Mouse (Mus musculus) G1E (cell line): ENCODE data around the gene Zfp503. TPM values are rescaled to one million over a fixed set of nuclear protein-coding genes. Genes with fewer than 3 reads are reported as not detected.

Source experiments
- ATAC-seq: 2 replicates; pipeline ENCODE4 v1.8.0; 2016; ENCODE audit warnings: mild to moderate bottlenecking; ENCODE audit not compliant: insufficient number of reproducible peaks, poor library complexity, low FRiP score, severe bottlenecking; ENCODE audit errors: extremely low read depth
- DNase-seq: peaks from one replicate; pipeline ENCODE4 v3.0.0; 2012; ENCODE audit warnings: low spot score
- H3K27me3 ChIP-seq: 2 replicates; pipeline ENCODE4 v1.6.1; 2012; ENCODE audit warnings: mild to moderate bottlenecking, low read length, inconsistent platforms; ENCODE audit not compliant: insufficient read depth
- H3K36me3 ChIP-seq: replicated peaks from 2 replicates; pipeline ENCODE3; 2012; ENCODE audit warnings: mild to moderate bottlenecking, inconsistent platforms
- H3K4me1 ChIP-seq: 2 replicates; pipeline ENCODE4 v1.6.1; 2012; ENCODE audit warnings: low read depth, low read length, inconsistent platforms, mixed read lengths; ENCODE audit not compliant: insufficient read depth
- H3K4me3 ChIP-seq: 2 replicates; pipeline ENCODE4 v1.5.1; 2012; ENCODE audit warnings: low read depth, mild to moderate bottlenecking, inconsistent platforms, low read length, moderate library complexity, mixed read lengths
- H3K9me3 ChIP-seq: replicated peaks from 2 replicates; pipeline ENCODE4 v1.6.1; 2012; ENCODE audit warnings: inconsistent platforms
- CTCF ChIP-seq: IDR thresholded peaks from 2 replicates; pipeline ENCODE4 v1.5.1; 2012; ENCODE audit warnings: low read depth, low read length, inconsistent platforms, mixed read lengths
- GATA1 ChIP-seq: IDR thresholded peaks from 2 replicates; pipeline ENCODE4 v1.6.1; 2012; ENCODE audit warnings: borderline replicate concordance, low read length, inconsistent platforms, mixed read lengths
- GATA2 ChIP-seq: IDR thresholded peaks from 2 replicates; pipeline ENCODE4 v1.6.1; 2012; ENCODE audit warnings: low read depth, low read length, inconsistent platforms, borderline replicate concordance
- POLR2AphosphoS5 ChIP-seq: IDR thresholded peaks from 2 replicates; pipeline ENCODE4 v1.6.1; 2012; ENCODE audit warnings: low read depth, low read length, inconsistent platforms; ENCODE audit not compliant: insufficient replicate concordance
- TAL1 ChIP-seq: conservative IDR thresholded peaks from 2 replicates; pipeline ENCODE4 v1.6.1; 2012; ENCODE audit warnings: low read depth, low read length, inconsistent platforms, mixed read lengths
- polyA plus RNA-seq: library from polyadenylated mRNA; stranded (reverse); fragments of >175 nt; gene quantifications from 2 replicates; pipeline ENCODE4 v1.2.3, GENCODE M21; 2012
- total RNA-seq, 2 experiments: library from RNA; stranded (forward) in 1 of 2; stranded (reverse) in 1 of 2; fragments of 200-1000 nt in 1 of 2; fragments of >200 nt in 1 of 2; fragmentation: Nextera tagmentation in 1 of 2; gene quantifications; 2 replicates each; pipeline ENCODE4 v1.2.3; 2014 to 2017

Zfp503 gene
- total and polyA plus RNA-seq, 3 experiments, result 0.01 TPM; not detected in 2

DNA sequence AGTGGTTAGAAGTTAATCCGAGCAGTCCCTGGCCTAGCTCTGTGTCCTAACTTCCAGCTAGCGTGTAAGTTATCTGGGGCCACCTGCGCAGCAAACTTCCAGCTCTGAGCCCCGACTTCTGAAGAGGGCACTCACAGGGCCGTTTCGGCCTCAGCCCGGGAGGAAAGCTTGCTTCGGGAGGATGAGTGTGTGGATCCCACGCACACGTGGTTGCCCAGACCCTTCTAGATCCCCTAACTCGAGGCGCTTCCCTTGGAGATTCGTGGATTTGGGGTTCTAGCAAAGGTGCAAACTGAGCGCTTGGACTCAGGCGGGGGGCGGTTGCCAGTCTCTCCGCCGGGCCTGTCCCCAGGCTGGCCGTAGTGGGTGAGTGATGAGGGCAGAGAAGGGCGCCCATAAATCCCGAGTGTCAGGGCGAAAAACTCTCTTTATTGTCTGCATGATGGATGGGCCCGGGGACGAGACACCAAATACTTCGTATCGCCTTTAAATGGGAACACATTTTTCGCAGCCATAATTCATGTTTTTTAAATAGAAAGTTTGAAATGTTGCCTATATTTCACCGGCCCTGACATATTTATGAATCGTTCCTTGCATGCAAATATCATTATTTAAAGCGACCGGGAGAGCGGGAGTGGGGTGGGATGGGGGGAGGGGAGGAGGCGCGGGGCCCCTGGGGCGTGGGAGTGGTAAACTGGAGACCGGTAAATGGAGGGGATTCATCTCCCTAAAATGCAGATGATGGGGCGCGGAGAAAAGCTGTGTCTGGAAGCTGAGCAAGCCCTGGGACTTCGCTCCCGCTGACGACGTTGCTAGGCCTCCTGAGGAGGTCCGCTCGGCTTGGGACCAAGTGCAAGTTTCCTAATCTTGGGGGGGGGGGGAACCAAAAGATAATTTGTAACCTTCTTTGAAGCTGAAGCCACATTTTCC, 4.9 kb upstream of the Zfp503 start:
- Histone ChIP-seq H3K36me3 (no peaks in the 10 kb centered on the region), H3K9me3 (peaks cover 3% of the 10 kb centered on the region), H3K4me3 (no peak overlapping the region), H3K27me3 (peaks cover 13% of the 10 kb centered on the region; the same call in 1 of the 2 replicates), H3K4me1 (no peaks in the 10 kb centered on the region)
- no peak for DNase-seq
- no peak for TF ChIP-seq POLR2AphosphoS5
- TF ChIP-seq GATA2, result no peak
- TF ChIP-seq TAL1, result no peak
- no peak for TF ChIP-seq CTCF
- no peak for TF ChIP-seq GATA1
- no peak for ATAC-seq

DNA sequence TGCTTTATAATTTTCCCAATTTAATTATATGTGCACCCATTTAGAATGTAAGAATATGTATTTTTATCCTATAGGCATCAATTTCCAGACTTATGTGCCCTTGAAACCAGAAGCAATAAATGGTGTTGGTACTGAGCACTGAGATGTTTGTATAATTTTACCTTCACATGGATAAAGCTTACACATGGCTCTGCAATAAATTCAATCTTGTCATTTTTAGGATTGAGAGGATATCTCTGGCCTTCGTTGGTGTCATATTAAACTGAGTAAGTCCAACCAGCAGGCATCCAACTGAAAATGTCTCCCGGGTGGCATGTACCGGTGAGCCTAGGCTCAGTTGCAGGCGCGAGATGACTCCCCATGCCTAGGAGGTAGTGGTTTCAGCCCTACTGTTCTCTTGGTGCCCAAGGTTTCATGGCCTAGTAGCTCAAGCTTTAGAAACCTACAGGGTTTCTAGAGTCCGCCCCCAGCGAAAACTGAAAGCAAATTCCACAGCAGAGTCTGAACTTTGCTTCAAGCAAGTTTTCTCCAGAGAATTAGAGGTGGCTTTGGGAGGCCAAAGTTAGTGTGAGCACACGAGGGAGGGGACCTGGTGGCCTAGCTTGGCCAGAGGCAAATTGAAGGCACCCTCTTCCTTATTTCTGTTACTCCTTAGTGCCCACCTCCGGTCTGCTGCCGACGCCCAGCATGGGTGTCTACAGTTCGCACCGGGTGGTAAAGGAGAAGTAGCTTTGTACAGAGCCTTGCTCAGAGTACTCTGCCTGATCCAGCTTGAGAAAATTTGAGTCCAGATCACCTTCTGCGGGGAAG, 4.1 kb upstream of the Zfp503 start:
- no peak for DNase-seq
- Histone ChIP-seq H3K9me3 (peaks cover 10% of the 10 kb centered on the region), H3K4me1 (no peaks in the 10 kb centered on the region), H3K4me3 (no peak overlapping the region), H3K36me3 (no peaks in the 10 kb centered on the region), H3K27me3 (peaks cover 13% of the 10 kb centered on the region; the same call in 1 of the 2 replicates)
- TF ChIP-seq POLR2AphosphoS5 (no peak), GATA2 (no peak), CTCF (no peak), GATA1 (no peak), TAL1 (no peak)
- ATAC-seq, result no peak

DNA sequence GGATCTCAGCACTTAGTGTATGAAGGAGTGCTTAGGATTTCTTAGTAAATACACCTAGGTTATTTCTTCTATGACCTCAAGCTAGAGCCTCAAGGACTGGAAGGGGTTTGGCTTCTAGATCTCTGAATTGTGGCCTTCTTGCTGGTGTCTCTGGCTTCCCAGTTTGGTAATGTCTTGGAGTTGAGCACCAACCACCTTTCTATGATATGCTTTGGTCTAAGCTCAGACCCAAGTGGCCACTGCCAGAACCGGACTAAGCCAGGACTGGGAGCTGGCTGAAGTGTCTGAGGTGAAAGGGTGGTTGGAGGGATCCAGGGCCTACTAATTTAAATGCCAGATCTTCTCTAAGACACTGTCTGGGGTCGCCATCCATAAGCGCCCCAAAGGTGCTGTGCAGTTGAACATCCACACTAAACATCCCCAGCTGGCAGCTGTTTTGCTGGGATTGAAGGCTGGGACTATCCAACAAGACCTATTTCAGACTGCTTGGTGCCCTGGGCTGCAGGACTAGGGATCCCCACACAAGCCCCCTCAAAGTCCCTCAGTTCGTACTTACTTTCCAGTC, 3.0 kb upstream of the Zfp503 start:
- H3K4me3 ChIP-seq, result no peak overlapping the region
- H3K9me3 ChIP-seq, result peaks cover 19% of the 10 kb centered on the region
- ATAC-seq (no peak), DNase-seq (no peak)
- H3K27me3 ChIP-seq, result peaks cover 17% of the 10 kb centered on the region; the same call in 1 of the 2 replicates
- H3K4me1 ChIP-seq, result no peaks in the 10 kb centered on the region
- no peaks in the 10 kb centered on the region for H3K36me3 ChIP-seq
- TF ChIP-seq CTCF, result no peak
- TF ChIP-seq TAL1, result no peak
- TF ChIP-seq POLR2AphosphoS5, result no peak
- no peak for TF ChIP-seq GATA1
- TF ChIP-seq GATA2, result no peak

DNA sequence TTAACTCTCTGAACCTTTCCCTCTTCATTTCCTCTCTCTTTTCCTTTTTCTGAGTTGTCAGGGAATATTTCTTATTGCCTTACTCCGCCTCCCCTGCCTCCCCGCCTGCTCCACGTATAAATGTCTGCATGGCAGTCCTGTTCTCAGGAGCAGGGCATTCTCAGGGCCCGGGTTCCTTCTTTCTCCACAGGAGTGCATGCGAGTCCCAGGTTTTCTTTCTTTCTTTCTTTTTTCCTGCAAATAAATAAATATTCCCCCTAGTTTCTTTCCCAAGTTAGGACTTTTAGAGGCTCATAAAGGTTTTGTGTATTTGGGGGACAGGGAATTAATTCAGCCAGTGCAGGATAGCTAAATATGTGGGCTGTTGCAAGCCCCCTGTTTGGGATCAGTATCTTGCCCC, 2.5 kb upstream of the Zfp503 start:
- DNase-seq, result no peak
- H3K27me3 ChIP-seq, result peaks cover 17% of the 10 kb centered on the region; the same call in 1 of the 2 replicates
- ATAC-seq, result no peak
- H3K4me1 ChIP-seq, result no peaks in the 10 kb centered on the region
- no peak for TF ChIP-seq TAL1
- TF ChIP-seq CTCF, result no peak
- TF ChIP-seq GATA1, result no peak
- TF ChIP-seq GATA2, result no peak
- no peak for TF ChIP-seq POLR2AphosphoS5
- H3K4me3 ChIP-seq, result no peak overlapping the region
- H3K36me3 ChIP-seq, result no peaks in the 10 kb centered on the region
- peaks cover 24% of the 10 kb centered on the region for H3K9me3 ChIP-seq

DNA sequence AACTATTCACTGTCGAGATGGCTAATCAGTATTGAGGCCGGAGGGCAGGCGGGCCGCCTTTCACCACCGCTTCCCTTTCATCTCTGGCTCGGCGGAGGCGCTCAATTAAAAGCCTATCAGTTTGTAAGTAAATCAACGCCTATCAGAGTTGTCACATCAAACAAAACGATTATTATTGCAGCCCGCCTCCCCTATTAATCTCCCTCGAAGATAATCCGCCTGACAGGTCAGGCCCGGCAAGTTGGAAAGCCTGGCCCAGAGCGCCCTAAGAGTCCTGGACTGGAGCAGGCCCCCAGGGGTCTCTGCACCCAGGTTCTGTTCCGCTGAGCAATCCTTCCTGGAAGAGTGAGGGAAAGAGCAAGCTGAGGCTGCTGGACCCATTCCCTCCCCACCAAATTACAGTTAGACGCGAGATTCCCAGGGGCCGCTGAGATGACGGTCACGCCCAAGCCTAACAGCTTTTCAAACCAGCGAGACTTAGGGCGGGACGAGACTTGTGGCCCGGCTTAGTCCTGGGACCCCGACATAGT, 1.9 kb upstream of the Zfp503 start:
- no peak overlapping the region for H3K4me3 ChIP-seq
- no peak for DNase-seq
- no peaks in the 10 kb centered on the region for H3K4me1 ChIP-seq
- no peaks in the 10 kb centered on the region for H3K36me3 ChIP-seq
- peaks cover 28% of the 10 kb centered on the region for H3K9me3 ChIP-seq
- TF ChIP-seq GATA2, result no peak
- no peak for TF ChIP-seq POLR2AphosphoS5
- no peak for TF ChIP-seq CTCF
- no peak for TF ChIP-seq TAL1
- TF ChIP-seq GATA1, result no peak
- ATAC-seq, result no peak
- peaks cover 18% of the 10 kb centered on the region; the same call in 1 of the 2 replicates for H3K27me3 ChIP-seq
